Mouse (Mus musculus): Measurements from ENCODE around the gene Ormdl1.

- TF ChIP-seq POLR2A (IDR thresholded peaks at IDR 0.05; ENCODE audit: insufficient read depth, low read length) (no peak), CTCF (IDR thresholded peaks at IDR 0.05; ENCODE audit: low read depth, low read length) (no peak), EP300 (IDR thresholded peaks at IDR 0.05; ENCODE audit: insufficient read depth, low read depth, low read length) (no peak)
These were observed 38.6 kb downstream of the Ormdl1 start for GRCm38 (mm10) chr1:53335465-53335864.
